Mouse (Mus musculus) heart, postnatal 10 days (tissue): ENCODE data around the gene Fam120a. TPM values are rescaled to one million over a fixed set of nuclear protein-coding genes. Genes with fewer than 3 reads are reported as not detected.

Experiments
- DNase-seq, 2 experiments: peaks; one replicate each; pipeline ENCODE4 v3.0.0; 2021
- intact Hi-C: fragments of 180-260 bp; cut with DNase I; formaldehyde crosslinking; loops from one replicate; pipeline ENCODE4 v1.15.1; 2025
- total RNA-seq, 2 experiments: library from RNA; stranded (reverse); gene quantifications; 2 replicates each; pipeline ENCODE4 v1.2.3; 2021

Gene Fam120a
- total RNA-seq, 2 experiments from 2014 or later, result 106 to 111 TPM

- intact Hi-C loops, result loop anchor here (5.0 to 10.0 kb wide), 2 partner anchors 90 to 432 kb away; no protein-coding TSS in a partner anchor
- peak; percentile 68 to 70 for DNase-seq
Observed at GRCm38 (mm10) chr13:48966851-48967821, 681 bp downstream of the Fam120a start.

- intact Hi-C loops, result loop anchor here (5.0 to 10.0 kb wide), 2 partner anchors 89 to 431 kb away; no protein-coding TSS in a partner anchor
- DNase-seq, result peak; percentile 82 to 85
Observed at GRCm38 (mm10) chr13:48965559-48966525, 2.0 kb downstream of the Fam120a start.

GRCm38 (mm10) chr13:48964850-48965249 lies 3.0 kb downstream of the Fam120a start:
- intact Hi-C loops, result loop anchor here (5.0 to 10.0 kb wide), 2 partner anchors 88 to 430 kb away; no protein-coding TSS in a partner anchor
- DNase-seq, result no peak

- intact Hi-C loops, result loop anchor here (10.0 kb wide), 1 partner anchor 428 kb away; no protein-coding TSS in a partner anchor
- no peak for DNase-seq
Observed at GRCm38 (mm10) chr13:48963111-48963510, 4.7 kb downstream of the Fam120a start.

- intact Hi-C loops, result loop anchor here (10.0 kb wide), 1 partner anchor 428 kb away; no protein-coding TSS in a partner anchor
- DNase-seq, result peak in 1 of 2 experiments; percentile 23
Observed at GRCm38 (mm10) chr13:48962519-48962918, 5.3 kb downstream of the Fam120a start.

GRCm38 (mm10) chr13:48958608-48959007 lies 9.2 kb downstream of the Fam120a start:
- no peak for DNase-seq
- intact Hi-C loops, result no loop called here

- intact Hi-C loops, result no loop called here
- DNase-seq, result no peak
Observed at GRCm38 (mm10) chr13:48954825-48955224, 13.0 kb downstream of the Fam120a start.

GRCm38 (mm10) chr13:48950600-48951241 lies 17.1 kb downstream of the Fam120a start:
- intact Hi-C loops, result no loop called here
- no peak for DNase-seq

GRCm38 (mm10) chr13:48948951-48949350 lies 18.9 kb downstream of the Fam120a start:
- DNase-seq, result no peak
- intact Hi-C loops, result no loop called here

GRCm38 (mm10) chr13:48944571-48944970 lies 23.2 kb downstream of the Fam120a start:
- intact Hi-C loops, result no loop called here

GRCm38 (mm10) chr13:48942471-48942870 lies 25.3 kb downstream of the Fam120a start:
- intact Hi-C loops, result no loop called here
- no peak for DNase-seq

More at GRCm38 (mm10) chr13:48944571-48944970, 23.2 kb downstream of the Fam120a start:
- no peak for DNase-seq

- intact Hi-C loops, result no loop called here
- no peak for DNase-seq
Observed at GRCm38 (mm10) chr13:48941773-48942172, 26.0 kb downstream of the Fam120a start.

- intact Hi-C loops, result no loop called here
- no peak for DNase-seq
Observed at GRCm38 (mm10) chr13:48934597-48934996, 33.2 kb downstream of the Fam120a start.

- no peak for DNase-seq
- intact Hi-C loops, result no loop called here
Observed at GRCm38 (mm10) chr13:48932692-48933091, 35.1 kb downstream of the Fam120a start.

GRCm38 (mm10) chr13:48931687-48932086 lies 36.1 kb downstream of the Fam120a start:
- intact Hi-C loops, result no loop called here
- DNase-seq, result no peak

- DNase-seq, result no peak
- intact Hi-C loops, result no loop called here
Observed at GRCm38 (mm10) chr13:48931232-48931631, 36.6 kb downstream of the Fam120a start.

GRCm38 (mm10) chr13:48929535-48930110 lies 38.2 kb downstream of the Fam120a start:
- intact Hi-C loops, result loop anchor here (5.0 kb wide), 1 partner anchor 243 kb away; no protein-coding TSS in a partner anchor
- no peak for DNase-seq

GRCm38 (mm10) chr13:48927609-48928008 lies 40.2 kb downstream of the Fam120a start:
- DNase-seq, result no peak
- intact Hi-C loops, result loop anchor here (5.0 kb wide), 1 partner anchor 245 kb away; no protein-coding TSS in a partner anchor

- intact Hi-C loops, result no loop called here
- no peak for DNase-seq
Observed at GRCm38 (mm10) chr13:48922712-48923111, 45.1 kb downstream of the Fam120a start.

- DNase-seq, result no peak
- intact Hi-C loops, result no loop called here
Observed at GRCm38 (mm10) chr13:48921256-48921655, 46.6 kb downstream of the Fam120a start.
